Mouse (Mus musculus) small intestine, adult 2 months (tissue): ENCODE measurements around the gene Slc25a36.

Source experiments
- CTCF ChIP-seq: fragments of 200-500 bp; IDR thresholded peaks from 2 replicates; pipeline ENCODE4 v1.5.1; 2012; ENCODE audit warnings: low read depth, mild to moderate bottlenecking, control low read depth, inconsistent platforms, low read length, moderate library complexity, mixed read lengths; ENCODE audit not compliant: insufficient replicate concordance, insufficient read length; ENCODE audit errors: extremely low read depth
- POLR2A ChIP-seq: fragments of 200-500 bp; IDR thresholded peaks from 2 replicates; pipeline ENCODE4 v1.6.1; 2012; ENCODE audit warnings: low read depth, mild to moderate bottlenecking, control low read depth, inconsistent platforms, low read length, moderate library complexity

- TF ChIP-seq POLR2A, result no peak
- no peak for TF ChIP-seq CTCF
These were observed 4.3 kb downstream of the Slc25a36 start for GRCm38 (mm10) chr9:97106481-97107160.
